Mouse (Mus musculus): Measurements from ENCODE around the gene Traf3ip2. TPM values are rescaled to one million over a fixed set of nuclear protein-coding genes. Genes with fewer than 3 reads are reported as not detected.

The Traf3ip2 gene
- polyA plus RNA-seq, 1 experiment from 2014 or later, result 8.6 TPM

DNA sequence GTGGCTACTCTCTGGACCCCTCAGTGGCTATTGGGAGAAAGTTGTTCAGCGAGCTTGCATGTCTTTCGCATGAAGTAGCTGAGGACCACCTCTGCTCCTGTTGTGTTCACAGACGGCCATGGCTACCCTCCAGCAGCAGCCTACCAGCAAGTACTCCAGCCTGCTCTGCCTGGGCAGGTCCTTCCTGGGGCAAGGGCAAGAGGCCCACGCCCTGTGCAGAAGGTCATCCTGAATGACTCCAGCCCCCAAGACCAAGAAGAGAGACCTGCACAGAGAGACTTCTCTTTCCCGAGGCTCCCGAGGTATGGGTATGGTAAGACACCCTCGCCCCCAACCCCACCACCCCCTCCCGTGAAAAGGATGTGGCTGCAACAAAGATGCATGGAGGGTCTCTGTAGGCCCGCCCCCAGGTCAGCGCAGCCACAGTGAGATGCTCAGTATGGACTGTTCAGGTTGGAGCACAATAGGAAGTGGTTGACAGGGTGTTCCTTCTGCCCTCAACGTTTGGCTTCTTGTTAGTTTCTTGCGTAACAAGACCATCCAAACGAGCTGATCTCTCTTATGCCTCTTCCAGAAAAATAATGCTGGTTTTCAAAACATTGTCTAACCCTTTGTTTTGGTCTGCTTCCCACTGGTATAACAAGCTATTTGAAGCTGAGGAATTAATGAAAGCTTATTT lies 21.8 kb downstream of the Traf3ip2 start:
- H3K9me3 ChIP-seq (replicated peaks), result no peaks in the 10 kb centered on the region
- 85% methylated on average over 13 of the region's 13 CpGs for WGBS
- peaks cover 22% of the 10 kb centered on the region for H3K4me1 ChIP-seq (replicated peaks)
- H3K4me3 ChIP-seq, result no peak overlapping the region
- H3K27me3 ChIP-seq, result no peaks in the 10 kb centered on the region
- H3K36me3 ChIP-seq, result peaks cover 3% of the 10 kb centered on the region; the same call in 1 of the 2 replicates
- H3K27ac ChIP-seq, result no peak overlapping the region
- ATAC-seq (replicated peaks; ENCODE audit: insufficient number of reproducible peaks, insufficient read depth, low FRiP score, low read depth), result no peak
- no peak overlapping the region for H3K9ac ChIP-seq
- no peak overlapping the region for H3K4me2 ChIP-seq

DNA sequence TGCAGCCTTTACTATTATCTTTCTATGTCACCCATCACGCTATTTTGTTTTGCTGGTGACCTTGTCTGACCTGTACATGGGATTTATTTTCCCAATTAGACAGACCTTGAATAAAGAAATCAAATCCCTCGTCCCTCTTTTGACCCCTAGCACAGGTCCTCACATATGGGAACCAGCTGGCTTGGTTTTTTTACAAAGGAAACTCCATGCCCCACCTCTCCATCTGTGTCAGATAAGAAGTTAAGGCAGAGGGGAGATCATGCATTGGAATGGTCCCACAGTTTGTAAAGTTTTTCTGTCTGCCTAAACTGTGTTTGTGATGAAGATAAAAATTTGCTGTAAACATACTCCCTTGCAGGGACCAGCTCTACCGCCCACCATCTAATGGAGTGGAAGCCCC lies 26.1 kb downstream of the Traf3ip2 start:
- 55% methylated on average over 3 of the region's 3 CpGs for whole genome bisulfite sequencing
- peaks cover 13% of the 10 kb centered on the region; the same call in 1 of the 2 replicates for H3K36me3 ChIP-seq
- H3K4me1 ChIP-seq (replicated peaks), result peaks cover 6% of the 10 kb centered on the region
- no peak overlapping the region for H3K4me3 ChIP-seq
- H3K27ac ChIP-seq, result no peak overlapping the region
- no peak overlapping the region for H3K9ac ChIP-seq
- no peak for ATAC-seq (replicated peaks; ENCODE audit: insufficient number of reproducible peaks, insufficient read depth, low FRiP score, low read depth)
- no peaks in the 10 kb centered on the region for H3K27me3 ChIP-seq
- H3K9me3 ChIP-seq (replicated peaks), result no peaks in the 10 kb centered on the region
- H3K4me2 ChIP-seq, result no peak overlapping the region

DNA sequence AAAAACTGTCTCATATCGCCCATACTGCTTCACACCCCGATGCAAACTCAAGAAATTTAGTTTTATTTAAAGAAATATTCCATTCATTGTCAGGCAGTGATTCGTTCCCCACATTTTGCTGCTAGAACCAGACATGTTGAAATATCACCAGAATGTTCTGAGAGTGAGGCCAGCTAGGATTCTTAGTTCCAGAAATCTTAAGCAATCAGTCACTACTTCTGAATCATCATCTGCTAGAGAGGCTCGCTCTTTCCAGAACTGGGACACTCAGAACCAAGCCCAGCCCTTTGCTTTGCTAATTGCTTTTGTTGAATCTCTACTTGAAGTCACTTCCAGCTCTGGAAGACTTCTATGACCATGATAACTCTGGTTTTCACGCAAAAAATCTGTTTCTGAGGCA lies 27.0 kb downstream of the Traf3ip2 start:
- Histone ChIP-seq H3K36me3 (peaks cover 13% of the 10 kb centered on the region; the same call in 1 of the 2 replicates), H3K27ac (no peak overlapping the region), H3K4me3 (no peak overlapping the region)

DNA sequence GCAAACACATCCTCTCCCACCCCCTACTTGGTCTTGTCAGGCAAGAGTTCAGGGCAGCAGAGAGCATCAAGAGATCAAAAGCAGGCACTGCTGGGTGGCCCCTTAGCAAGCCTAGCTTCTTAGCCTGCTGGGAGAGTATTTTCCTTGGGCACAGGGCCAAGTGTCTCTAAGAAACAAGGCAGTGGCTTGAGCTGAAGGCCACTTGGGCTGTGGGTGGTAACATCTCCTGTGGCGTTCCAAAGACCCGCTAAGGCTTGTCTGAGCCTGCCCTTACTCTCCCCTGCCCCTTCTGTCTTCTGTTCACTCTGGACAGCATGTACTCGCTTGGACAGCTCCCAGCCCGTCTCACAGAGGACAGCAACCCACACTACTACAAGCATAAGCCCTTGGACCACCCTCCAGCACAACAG lies 28.1 kb downstream of the Traf3ip2 start:
- H3K4me1 ChIP-seq (replicated peaks), result peaks cover 8% of the 10 kb centered on the region
- no peak overlapping the region for H3K27ac ChIP-seq
- no peak overlapping the region for H3K4me3 ChIP-seq
- no peak overlapping the region for H3K4me2 ChIP-seq
- H3K9ac ChIP-seq, result no peak overlapping the region
- H3K36me3 ChIP-seq, result peaks cover 11% of the 10 kb centered on the region; the same call in 1 of the 2 replicates
- H3K27me3 ChIP-seq, result no peaks in the 10 kb centered on the region
- 19% methylated on average over 4 of the region's 4 CpGs for WGBS
- ATAC-seq (replicated peaks; ENCODE audit: insufficient number of reproducible peaks, insufficient read depth, low FRiP score, low read depth), result peak; percentile 31; the same call in 1 of the 2 replicates
- no peaks in the 10 kb centered on the region for H3K9me3 ChIP-seq (replicated peaks)

More for the DNA sequence above, 27.0 kb downstream of the Traf3ip2 start:
- ATAC-seq (replicated peaks; ENCODE audit: insufficient number of reproducible peaks, insufficient read depth, low FRiP score, low read depth), result no peak
- Histone ChIP-seq H3K27me3 (no peaks in the 10 kb centered on the region), H3K4me2 (no peak overlapping the region), H3K9ac (no peak overlapping the region), H3K4me1 (replicated peaks) (peaks cover 6% of the 10 kb centered on the region), H3K9me3 (replicated peaks) (no peaks in the 10 kb centered on the region)
- WGBS, result 82% methylated on average over 5 of the region's 5 CpGs

DNA sequence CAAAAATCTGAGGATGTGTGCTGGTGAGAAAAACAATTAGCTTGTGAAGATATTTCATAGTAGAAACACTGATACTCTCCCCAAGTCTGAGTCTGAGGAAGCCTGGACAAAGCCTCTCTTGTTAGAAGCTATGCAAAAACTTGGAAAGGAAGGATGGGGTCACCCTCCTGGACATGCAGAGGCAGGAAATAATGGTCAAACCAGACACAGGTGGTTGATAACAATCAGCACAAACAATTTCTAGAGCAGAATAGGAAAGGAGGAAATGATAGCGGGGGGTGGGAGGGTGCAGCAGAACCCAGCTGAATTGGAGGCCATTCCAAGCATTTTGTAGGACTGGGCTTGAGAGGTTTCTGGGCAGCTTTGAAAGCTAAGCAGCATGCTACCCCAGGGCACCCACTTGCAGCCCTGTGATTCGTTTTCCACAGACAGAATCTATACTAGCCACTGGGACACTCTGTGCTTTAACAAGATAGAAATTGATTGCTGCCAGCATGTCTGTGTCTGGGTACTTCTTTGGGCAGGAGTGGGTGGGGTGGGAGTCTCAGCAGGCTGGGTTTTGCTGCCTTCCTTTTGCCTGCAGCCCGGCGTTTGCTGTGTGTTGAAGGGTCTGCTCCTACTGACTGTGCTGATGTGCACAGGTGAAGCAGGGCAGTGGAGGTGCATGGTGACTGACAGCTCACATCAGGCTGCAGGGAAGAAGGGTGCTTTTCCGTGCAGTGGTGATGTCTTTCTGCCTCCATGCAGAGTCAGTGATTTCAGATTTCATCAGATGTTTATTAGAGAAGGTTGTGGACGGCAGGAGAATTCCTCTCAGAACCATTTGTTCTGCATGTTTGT lies 33.3 kb downstream of the Traf3ip2 start:
- Histone ChIP-seq H3K27ac (peak overlapping the region; percentile 43), H3K27me3 (no peaks in the 10 kb centered on the region), H3K9me3 (replicated peaks) (no peaks in the 10 kb centered on the region), H3K36me3 (peaks cover 19% of the 10 kb centered on the region; the same call in 1 of the 2 replicates), H3K9ac (no peak overlapping the region), H3K4me2 (peak overlapping the region; percentile 7; the same call in 1 of the 2 replicates), H3K4me3 (no peak overlapping the region), H3K4me1 (replicated peaks) (peaks cover 17% of the 10 kb centered on the region)
- ATAC-seq (replicated peaks; ENCODE audit: insufficient number of reproducible peaks, insufficient read depth, low FRiP score, low read depth), result no peak
- WGBS, result 35% methylated on average over 6 of the region's 6 CpGs

DNA sequence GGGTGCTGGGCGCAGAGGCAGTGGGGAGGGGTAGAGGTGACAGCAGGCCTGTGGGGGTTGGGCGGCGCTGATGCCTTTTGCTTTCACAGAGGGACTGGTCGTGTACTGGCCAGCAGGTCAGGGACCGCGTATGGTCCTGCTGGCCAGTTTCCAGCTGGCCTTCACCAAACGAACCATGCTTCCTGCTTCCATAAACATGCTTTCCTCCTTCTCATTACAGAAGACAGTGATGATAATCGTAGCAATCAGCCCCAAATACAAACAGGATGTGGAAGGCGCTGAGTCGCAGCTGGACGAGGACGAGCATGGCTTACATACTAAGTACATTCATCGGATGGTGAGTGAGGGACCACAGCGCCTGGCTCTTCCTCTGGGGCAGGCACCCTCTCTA lies 33.9 kb downstream of the Traf3ip2 start:
- Histone ChIP-seq H3K4me1 (replicated peaks) (peaks cover 17% of the 10 kb centered on the region), H3K4me2 (peak overlapping the region; percentile 7; the same call in 1 of the 2 replicates), H3K36me3 (peaks cover 19% of the 10 kb centered on the region), H3K9me3 (replicated peaks) (no peaks in the 10 kb centered on the region), H3K27ac (peak overlapping the region; percentile 43), H3K4me3 (no peak overlapping the region), H3K27me3 (no peaks in the 10 kb centered on the region), H3K9ac (no peak overlapping the region)
- WGBS, result 37% methylated on average over 14 of the region's 14 CpGs
- peak; percentile 56; the same call in 1 of the 2 replicates for ATAC-seq (replicated peaks; ENCODE audit: insufficient number of reproducible peaks, insufficient read depth, low FRiP score, low read depth)

DNA sequence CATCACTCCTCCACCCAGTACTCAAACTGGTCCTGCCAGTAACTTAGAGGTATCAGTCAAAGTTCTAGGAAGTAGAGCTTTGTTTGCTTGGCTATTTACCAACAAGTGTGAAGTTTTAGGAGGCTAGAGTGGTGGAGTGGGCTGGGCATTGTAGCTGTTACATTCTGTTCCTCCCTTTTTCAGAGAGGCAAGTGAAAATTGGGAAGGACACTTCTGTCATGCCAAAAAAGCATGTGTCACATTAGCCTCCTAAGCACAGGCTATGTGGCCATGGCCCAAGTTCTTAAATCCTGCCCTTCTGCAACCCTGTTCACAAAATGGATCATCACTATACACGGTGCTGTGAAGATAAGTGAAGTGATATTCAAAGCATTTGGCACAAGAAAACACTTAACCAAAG lies 34.4 kb downstream of the Traf3ip2 start:
- ATAC-seq (replicated peaks; ENCODE audit: insufficient number of reproducible peaks, insufficient read depth, low FRiP score, low read depth), result no peak
- Histone ChIP-seq H3K4me3 (no peak overlapping the region), H3K27me3 (no peaks in the 10 kb centered on the region), H3K9me3 (replicated peaks) (no peaks in the 10 kb centered on the region), H3K4me1 (replicated peaks) (peaks cover 17% of the 10 kb centered on the region), H3K9ac (no peak overlapping the region), H3K4me2 (no peak overlapping the region), H3K36me3 (peaks cover 20% of the 10 kb centered on the region), H3K27ac (peak overlapping the region; percentile 43; the same call in 1 of the 2 replicates)
- WGBS, result 20% methylated on average over 1 of the region's 1 CpGs

DNA sequence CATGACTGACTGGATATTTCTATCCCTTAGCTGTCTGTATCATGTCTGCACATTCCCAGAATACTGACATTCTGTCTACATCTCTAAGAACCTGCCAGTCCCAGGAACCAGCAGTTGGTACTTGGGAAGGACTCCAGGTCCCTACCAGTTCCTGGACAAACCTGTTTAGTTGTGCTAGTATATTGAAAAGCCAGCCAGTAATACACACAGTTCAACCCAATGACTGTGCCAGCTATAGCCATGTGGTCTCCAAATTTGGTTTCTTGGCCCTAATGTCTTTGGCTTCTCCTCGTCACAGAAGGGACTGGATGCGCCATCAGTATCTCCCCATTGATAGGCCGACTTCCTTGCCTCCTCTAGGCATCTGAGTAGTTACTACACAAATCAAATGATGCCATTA lies 35.5 kb downstream of the Traf3ip2 start:
- Histone ChIP-seq H3K36me3 (peaks cover 20% of the 10 kb centered on the region), H3K4me3 (no peak overlapping the region)

DNA sequence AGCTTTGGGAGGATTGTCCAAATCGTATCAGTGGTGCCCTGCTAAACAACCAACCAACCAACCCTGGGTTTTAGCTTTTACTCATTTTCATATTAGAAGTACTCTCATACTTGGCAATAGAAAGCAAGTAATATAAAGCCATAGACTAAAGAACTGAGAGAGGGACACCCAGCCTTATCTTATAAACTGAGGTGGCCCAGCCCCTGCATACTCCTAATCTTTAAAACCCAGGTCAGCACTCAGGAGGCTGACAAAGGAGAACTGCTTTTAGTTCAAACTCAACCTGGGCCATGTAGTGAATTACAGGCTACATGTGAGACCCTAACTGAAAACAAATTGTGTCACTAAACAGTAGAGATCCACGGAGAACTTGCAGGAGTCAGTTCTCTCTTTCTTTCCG lies 36.8 kb downstream of the Traf3ip2 start:
- no peaks in the 10 kb centered on the region for H3K9me3 ChIP-seq (replicated peaks)
- H3K4me2 ChIP-seq, result no peak overlapping the region
- H3K27ac ChIP-seq, result no peak overlapping the region
- H3K4me1 ChIP-seq (replicated peaks), result peaks cover 23% of the 10 kb centered on the region
- ATAC-seq (replicated peaks; ENCODE audit: insufficient number of reproducible peaks, insufficient read depth, low FRiP score, low read depth), result no peak
- no peak overlapping the region for H3K4me3 ChIP-seq
- H3K27me3 ChIP-seq, result no peaks in the 10 kb centered on the region
- H3K36me3 ChIP-seq, result peaks cover 20% of the 10 kb centered on the region
- WGBS, result 93% methylated on average over 3 of the region's 3 CpGs
- H3K9ac ChIP-seq, result no peak overlapping the region

More for the DNA sequence above, 35.5 kb downstream of the Traf3ip2 start:
- Histone ChIP-seq H3K27me3 (no peaks in the 10 kb centered on the region), H3K4me1 (replicated peaks) (peaks cover 17% of the 10 kb centered on the region), H3K4me2 (no peak overlapping the region), H3K27ac (no peak overlapping the region), H3K9ac (no peak overlapping the region), H3K9me3 (replicated peaks) (no peaks in the 10 kb centered on the region)
- ATAC-seq (replicated peaks; ENCODE audit: insufficient number of reproducible peaks, insufficient read depth, low FRiP score, low read depth), result no peak
- WGBS, result 92% methylated on average over 3 of the region's 3 CpGs

DNA sequence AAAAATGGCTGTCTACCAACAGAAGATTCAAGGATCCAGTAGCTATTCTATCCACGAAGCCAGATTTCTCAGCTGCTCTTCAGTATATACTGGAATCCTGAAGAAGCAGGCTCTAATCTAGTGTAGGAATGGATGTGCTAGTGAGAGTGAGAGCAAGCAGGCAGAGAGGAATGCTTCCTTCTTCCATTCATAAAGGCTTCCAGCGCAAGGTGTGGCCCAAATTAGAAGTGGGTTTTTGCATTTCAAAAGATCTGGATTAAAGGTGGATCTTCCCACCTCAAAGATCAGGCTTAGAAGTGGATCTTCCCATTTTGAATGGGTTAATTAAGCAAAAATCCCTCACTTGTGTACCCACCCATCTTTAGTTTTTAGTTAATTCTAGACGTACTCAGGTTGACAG lies 37.6 kb downstream of the Traf3ip2 start:
- Histone ChIP-seq H3K4me1 (replicated peaks) (peaks cover 23% of the 10 kb centered on the region), H3K36me3 (peaks cover 20% of the 10 kb centered on the region), H3K9ac (no peak overlapping the region), H3K4me2 (no peak overlapping the region), H3K4me3 (no peak overlapping the region), H3K27ac (no peak overlapping the region), H3K9me3 (replicated peaks) (no peaks in the 10 kb centered on the region), H3K27me3 (no peaks in the 10 kb centered on the region)
- 90% methylated on average over 3 of the region's 3 CpGs for WGBS
- no peak for ATAC-seq (replicated peaks; ENCODE audit: insufficient number of reproducible peaks, insufficient read depth, low FRiP score, low read depth)

DNA sequence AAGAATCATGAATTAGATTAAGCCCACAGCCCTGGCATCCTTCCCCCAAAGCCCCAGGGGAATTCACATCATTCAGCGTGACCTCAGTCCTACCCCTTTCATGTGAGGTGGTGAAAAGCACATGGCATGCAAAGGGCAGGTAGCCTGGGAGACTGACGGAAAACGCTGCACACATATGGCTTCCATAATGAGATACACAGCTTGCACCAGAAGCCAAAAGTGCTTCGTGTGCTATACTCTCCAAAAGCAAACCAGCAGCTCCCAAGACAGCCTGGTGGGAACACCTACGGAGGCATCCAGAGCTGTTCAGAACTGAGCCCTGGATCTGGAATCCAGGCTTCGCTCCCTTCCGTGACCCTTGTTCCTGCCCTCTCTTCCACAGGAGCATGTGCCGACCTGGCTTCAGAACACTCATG lies 41.3 kb downstream of the Traf3ip2 start:
- no peak overlapping the region for H3K27ac ChIP-seq
- no peak; the same call in 1 of the 2 replicates for ATAC-seq (replicated peaks; ENCODE audit: insufficient number of reproducible peaks, insufficient read depth, low FRiP score, low read depth)
- no peak overlapping the region for H3K4me2 ChIP-seq
- peaks cover 14% of the 10 kb centered on the region for H3K36me3 ChIP-seq
- H3K9ac ChIP-seq, result no peak overlapping the region
- H3K27me3 ChIP-seq, result no peaks in the 10 kb centered on the region
- 50% methylated on average over 8 of the region's 8 CpGs for WGBS
- H3K4me1 ChIP-seq (replicated peaks), result peaks cover 19% of the 10 kb centered on the region
- no peak overlapping the region for H3K4me3 ChIP-seq
- no peaks in the 10 kb centered on the region for H3K9me3 ChIP-seq (replicated peaks)

All from heart, embryonic 15.5 days (tissue).